Mouse (Mus musculus) hindbrain, embryonic 13.5 days (tissue): ENCODE results near the gene Rem1. TPM values are rescaled to one million over a fixed set of nuclear protein-coding genes. Genes with fewer than 3 reads are reported as not detected.
A peak's percentile ranks its signal among the peaks of the same experiment; 100 is the strongest.
"Not testable (repeated sequence)": the region's sequence is repeated elsewhere in the genome, so short reads cannot be mapped to it uniquely, and the experiment has no call there.

Experiments used
- ATAC-seq: fragments of 200-750 bp; cut with Nextera tagmentation; 2 replicates; pipeline ENCODE4 v1.8.0; 2017; ENCODE audit warnings: moderate TSS enrichment; ENCODE audit not compliant: low FRiP score
- H3K27ac ChIP-seq: fragments of 300-500 bp; sonication (generic); 2 replicates; pipeline ENCODE4 v1.5.1; 2015; ENCODE audit warnings: inconsistent platforms, mild to moderate bottlenecking, moderate library complexity
- H3K27me3 ChIP-seq: fragments of 300-500 bp; sonication (generic); 2 replicates; pipeline ENCODE4 v1.6.1; 2015; ENCODE audit warnings: mild to moderate bottlenecking, inconsistent platforms
- H3K36me3 ChIP-seq: fragments of 300-500 bp; sonication (generic); 2 replicates; pipeline ENCODE4 v1.6.1; 2015; ENCODE audit warnings: mild to moderate bottlenecking, inconsistent platforms
- H3K4me1 ChIP-seq: fragments of 300-500 bp; sonication (generic); replicated peaks from 2 replicates; pipeline ENCODE4 v1.6.1; 2015; ENCODE audit warnings: inconsistent platforms
- H3K4me2 ChIP-seq: fragments of 300-500 bp; sonication (generic); 2 replicates; pipeline ENCODE4 v1.6.1; 2015; ENCODE audit warnings: inconsistent platforms, mild to moderate bottlenecking, moderate library complexity
- H3K4me3 ChIP-seq: fragments of 300-500 bp; sonication (generic); 2 replicates; pipeline ENCODE4 v1.5.1; 2015; ENCODE audit warnings: mild to moderate bottlenecking, inconsistent platforms
- H3K9ac ChIP-seq: fragments of 300-500 bp; sonication (generic); 2 replicates; pipeline ENCODE4 v1.6.1; 2015; ENCODE audit warnings: mild to moderate bottlenecking, inconsistent platforms
- H3K9me3 ChIP-seq: fragments of 300-500 bp; sonication (generic); 2 replicates; pipeline ENCODE4 v1.6.1; 2016; ENCODE audit warnings: inconsistent platforms
- WGBS: fragments of 180-500 bp; shearing (Covaris S2); methylation state at CpG from one replicate; pipeline ENCODE4 v1.1.7; 2015; 5-methylcytosine and 5-hydroxymethylcytosine counted together
- polyA plus RNA-seq: library from polyadenylated mRNA; unstranded; fragments of >200 nt; fragmentation: Nextera tagmentation; extraction: Ambion mirVana; gene quantifications from 2 replicates; pipeline ENCODE4 v1.2.1, GENCODE M21; 2015

The Rem1 gene
- polyA plus RNA-seq, 1 experiment from 2014 or later: 0.57 TPM

GRCm38 (mm10) chr2:152634311-152634710 is 7.6 kb downstream of the Rem1 start:
- ATAC-seq: no peak
- Histone ChIP-seq H3K4me3 (no peak overlapping the region), H3K4me2 (no peak overlapping the region), H3K36me3 (no peaks in the 10 kb centered on the region), H3K9me3 (no peaks in the 10 kb centered on the region), H3K9ac (no peak overlapping the region), H3K27ac (no peak overlapping the region), H3K4me1 (peaks cover 9% of the 10 kb centered on the region), H3K27me3 (peaks cover 11% of the 10 kb centered on the region)
- 78% methylated on average over 29 of the region's 29 CpGs for WGBS

GRCm38 (mm10) chr2:152636246-152637005 is 9.7 kb downstream of the Rem1 start:
- ATAC-seq: no peak
- no peaks in the 10 kb centered on the region for H3K9me3 ChIP-seq
- H3K4me1 ChIP-seq: peaks cover 15% of the 10 kb centered on the region
- 74% methylated on average over 23 of the region's 23 CpGs for WGBS
- H3K27me3 ChIP-seq: 0 out of 2 replicates have a peak, but pooled peaks cover 2% of the 10 kb centered on the region
- no peaks in the 10 kb centered on the region for H3K36me3 ChIP-seq
- H3K9ac ChIP-seq: no peak overlapping the region
- H3K4me3 ChIP-seq: no peak overlapping the region
- H3K27ac ChIP-seq: no peak overlapping the region
- H3K4me2 ChIP-seq: no peak overlapping the region

GRCm38 (mm10) chr2:152637006-152637322 is 10.2 kb downstream of the Rem1 start:
- WGBS: 85% methylated on average over 6 of the region's 6 CpGs
- no peak overlapping the region for H3K9ac ChIP-seq
- peaks cover 15% of the 10 kb centered on the region for H3K4me1 ChIP-seq
- H3K4me3 ChIP-seq: no peak overlapping the region
- H3K9me3 ChIP-seq: no peaks in the 10 kb centered on the region
- ATAC-seq: no peak
- no peaks in the 10 kb centered on the region for H3K36me3 ChIP-seq
- 0 out of 2 replicates have a peak, but pooled peaks cover 2% of the 10 kb centered on the region for H3K27me3 ChIP-seq
- no peak overlapping the region for H3K4me2 ChIP-seq
- no peak overlapping the region for H3K27ac ChIP-seq

GRCm38 (mm10) chr2:152637381-152637780 is 10.6 kb downstream of the Rem1 start:
- Histone ChIP-seq H3K36me3 (no peaks in the 10 kb centered on the region), H3K4me1 (peaks cover 15% of the 10 kb centered on the region), H3K4me2 (no peak overlapping the region), H3K9ac (no peak overlapping the region), H3K27me3 (0 out of 2 replicates have a peak, but pooled peaks cover 2% of the 10 kb centered on the region), H3K9me3 (no peaks in the 10 kb centered on the region), H3K27ac (no peak overlapping the region), H3K4me3 (no peak overlapping the region)
- WGBS: 88% methylated on average over 4 of the region's 4 CpGs
- ATAC-seq: no peak

GRCm38 (mm10) chr2:152638865-152639264 is 12.1 kb downstream of the Rem1 start:
- Histone ChIP-seq H3K9me3 (no peaks in the 10 kb centered on the region), H3K27ac (0 out of 2 replicates have a peak overlapping the region, but pooled peaks have one; percentile 30), H3K4me2 (no peak overlapping the region), H3K9ac (no peak overlapping the region), H3K27me3 (0 out of 2 replicates have a peak, but pooled peaks cover 2% of the 10 kb centered on the region), H3K36me3 (no peaks in the 10 kb centered on the region), H3K4me1 (peaks cover 12% of the 10 kb centered on the region), H3K4me3 (no peak overlapping the region)
- 50% methylated on average over 6 of the region's 6 CpGs for WGBS
- ATAC-seq: no peak

- no peaks in the 10 kb centered on the region for H3K36me3 ChIP-seq
- 0 out of 2 replicates have a peak overlapping the region, but pooled peaks have one; percentile 30 for H3K27ac ChIP-seq
- H3K9ac ChIP-seq: peak overlapping the region; percentile 51; the same call in 1 of the 2 replicates
- H3K4me2 ChIP-seq: no peak overlapping the region
- ATAC-seq: no peak
- H3K4me1 ChIP-seq: peaks cover 12% of the 10 kb centered on the region
- 0 out of 2 replicates have a peak, but pooled peaks cover under 1% of the 10 kb centered on the region for H3K27me3 ChIP-seq
- 11% methylated on average over 11 of the region's 11 CpGs for WGBS
- no peak overlapping the region for H3K4me3 ChIP-seq
- no peaks in the 10 kb centered on the region for H3K9me3 ChIP-seq
Observed at GRCm38 (mm10) chr2:152639406-152640113, 12.8 kb downstream of the Rem1 start.

GRCm38 (mm10) chr2:152652901-152653620 is 26.3 kb downstream of the Rem1 start:
- H3K27me3 ChIP-seq: no peaks in the 10 kb centered on the region
- H3K36me3 ChIP-seq: no peaks in the 10 kb centered on the region
- H3K9me3 ChIP-seq: no peaks in the 10 kb centered on the region
- no peak overlapping the region for H3K4me2 ChIP-seq
- H3K4me1 ChIP-seq: peaks cover 26% of the 10 kb centered on the region
- no peak overlapping the region for H3K9ac ChIP-seq
- WGBS: 78% methylated on average over 10 of the region's 10 CpGs
- H3K4me3 ChIP-seq: no peak overlapping the region
- ATAC-seq: no peak
- H3K27ac ChIP-seq: peak overlapping the region; percentile 70

GRCm38 (mm10) chr2:152653874-152654715 is 27.3 kb downstream of the Rem1 start:
- 40% methylated on average over 14 of the region's 14 CpGs for WGBS
- peak; percentile 94 for ATAC-seq
- Histone ChIP-seq H3K9me3 (no peaks in the 10 kb centered on the region), H3K9ac (peak overlapping the region; percentile 57; the same call in 1 of the 2 replicates), H3K4me2 (peak overlapping the region; percentile 46), H3K36me3 (no peaks in the 10 kb centered on the region), H3K4me3 (no peak overlapping the region), H3K4me1 (peaks cover 26% of the 10 kb centered on the region), H3K27ac (peak overlapping the region; percentile 89), H3K27me3 (no peaks in the 10 kb centered on the region)

GRCm38 (mm10) chr2:152657398-152657797 is 30.6 kb downstream of the Rem1 start:
- peaks cover 26% of the 10 kb centered on the region for H3K4me1 ChIP-seq
- H3K27me3 ChIP-seq: no peaks in the 10 kb centered on the region
- H3K9ac ChIP-seq: no peak overlapping the region
- no peak overlapping the region for H3K4me3 ChIP-seq
- ATAC-seq: no peak
- H3K9me3 ChIP-seq: no peaks in the 10 kb centered on the region
- 55% methylated on average over 10 of the region's 10 CpGs for WGBS
- H3K27ac ChIP-seq: no peak overlapping the region
- no peaks in the 10 kb centered on the region for H3K36me3 ChIP-seq
- H3K4me2 ChIP-seq: no peak overlapping the region

GRCm38 (mm10) chr2:152661163-152661562 is 34.4 kb downstream of the Rem1 start:
- H3K36me3 ChIP-seq: no peaks in the 10 kb centered on the region
- ATAC-seq: no peak
- no peaks in the 10 kb centered on the region for H3K4me1 ChIP-seq
- H3K4me3 ChIP-seq: no peak overlapping the region
- H3K4me2 ChIP-seq: no peak overlapping the region
- H3K27me3 ChIP-seq: no peaks in the 10 kb centered on the region
- no peak overlapping the region for H3K9ac ChIP-seq
- H3K9me3 ChIP-seq: no peaks in the 10 kb centered on the region
- H3K27ac ChIP-seq: no peak overlapping the region
- WGBS: 85% methylated on average over 6 of the region's 6 CpGs

- ATAC-seq, H3K36me3 ChIP-seq, H3K9ac ChIP-seq, H3K9me3 ChIP-seq, H3K27me3 ChIP-seq, H3K27ac ChIP-seq, H3K4me2 ChIP-seq, H3K4me3 ChIP-seq: not testable (repeated sequence)
- peaks cover 11% of the 10 kb centered on the region for H3K4me1 ChIP-seq
- 87% methylated on average over 3 of the region's 3 CpGs for WGBS
Observed at GRCm38 (mm10) chr2:152666191-152666590, 39.4 kb downstream of the Rem1 start.
